Mouse (Mus musculus): Measurements from ENCODE around the gene Tcea2. TPM values are rescaled to one million over a fixed set of nuclear protein-coding genes. Genes with fewer than 3 reads are reported as not detected.
A peak's percentile ranks its signal among the peaks of the same experiment; 100 is the strongest.

Gene Tcea2
- polyA plus RNA-seq, 1 experiment from 2014 or later, result 26.6 TPM

DNA sequence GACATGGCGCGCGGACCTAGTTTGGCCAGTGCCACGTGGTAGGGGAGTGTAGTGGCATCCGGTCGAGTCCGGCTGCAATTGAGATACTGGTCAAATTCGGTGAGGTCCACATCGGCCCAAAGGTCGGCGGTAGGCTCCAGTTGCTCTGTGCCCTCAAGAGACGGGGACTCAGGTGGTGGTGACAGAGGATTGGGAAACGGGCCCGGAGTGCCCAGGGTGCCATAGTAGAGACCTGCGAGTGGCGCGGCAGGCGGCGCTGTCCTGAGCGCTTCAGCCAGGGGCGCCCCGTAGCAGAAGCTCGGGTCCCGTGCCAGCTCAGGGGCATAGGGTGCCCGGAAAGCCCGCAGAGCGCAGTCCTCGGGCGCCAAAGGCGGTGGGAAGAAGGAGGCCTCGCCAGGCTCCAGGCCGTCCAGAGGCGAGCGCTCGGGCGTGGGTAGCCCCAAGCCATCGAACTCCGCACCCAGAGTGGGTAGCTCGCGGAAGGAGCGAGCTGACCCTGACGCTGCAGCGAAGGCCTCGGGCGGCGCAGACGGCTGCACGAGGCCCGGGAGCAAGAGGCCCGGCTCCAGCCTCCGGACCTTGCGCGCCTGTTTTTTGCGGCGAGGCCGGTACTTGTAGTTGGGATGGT lies 9.7 kb upstream of the Tcea2 start:
- Histone ChIP-seq H3K27me3 (ENCODE audit: control insufficient read depth, insufficient read depth, low read length) (peaks cover 48% of the 10 kb centered on the region), H3K4me1 (ENCODE audit: control insufficient read depth, insufficient read depth, low read length) (peaks cover 11% of the 10 kb centered on the region; the same call in 1 of the 2 replicates), H3K27ac (ENCODE audit: low read depth, low read length) (no peak overlapping the region), H3K4me2 (ENCODE audit: low read depth) (peak overlapping the region; percentile 45), H3K9me3 (ENCODE audit: control insufficient read depth, low read length) (no peaks in the 10 kb centered on the region), H3K9ac (ENCODE audit: low read length) (peak overlapping the region; percentile 29), H3K4me3 (ENCODE audit: low read depth, low read length) (peak overlapping the region; percentile 36), H3K36me3 (ENCODE audit: control insufficient read depth, insufficient read depth, low read length) (no peaks in the 10 kb centered on the region)
- no peak for ATAC-seq (ENCODE audit: insufficient read depth, low FRiP score, low TSS enrichment)
- 2% methylated on average over 56 of the region's 56 CpGs for WGBS
- DNase-seq (ENCODE audit: low spot score), result no peak

DNA sequence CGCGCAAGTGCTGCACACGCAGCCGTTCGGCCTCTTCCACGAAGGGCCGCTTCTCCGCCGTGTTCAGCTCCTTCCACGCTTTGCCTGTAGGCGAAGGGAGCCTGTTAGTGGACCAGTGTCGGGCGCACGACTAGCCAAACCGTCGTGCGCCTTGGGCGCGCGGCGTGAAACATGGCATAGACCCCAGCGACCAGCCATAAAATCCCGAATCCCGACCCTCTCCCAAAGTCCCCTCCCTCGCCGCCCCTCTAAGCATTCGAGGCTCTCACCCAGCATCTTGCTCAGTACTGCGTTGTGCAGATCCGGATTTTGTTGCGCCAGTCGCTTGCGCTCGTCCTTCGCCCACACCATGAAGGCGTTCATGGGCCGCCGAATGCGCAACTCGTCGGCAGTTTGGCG lies 9.2 kb upstream of the Tcea2 start:
- Histone ChIP-seq H3K9me3 (ENCODE audit: control insufficient read depth, low read length) (no peaks in the 10 kb centered on the region), H3K4me3 (ENCODE audit: low read depth, low read length) (peak overlapping the region; percentile 36), H3K27me3 (ENCODE audit: control insufficient read depth, insufficient read depth, low read length) (peaks cover 48% of the 10 kb centered on the region), H3K4me1 (ENCODE audit: control insufficient read depth, insufficient read depth, low read length) (peaks cover 14% of the 10 kb centered on the region; the same call in 1 of the 2 replicates), H3K27ac (ENCODE audit: low read depth, low read length) (no peak overlapping the region), H3K4me2 (ENCODE audit: low read depth) (peak overlapping the region; percentile 45), H3K36me3 (ENCODE audit: control insufficient read depth, insufficient read depth, low read length) (no peaks in the 10 kb centered on the region), H3K9ac (ENCODE audit: low read length) (no peak overlapping the region; the same call in 1 of the 2 replicates)
- DNase-seq (ENCODE audit: low spot score), result no peak
- no peak for ATAC-seq (ENCODE audit: insufficient read depth, low FRiP score, low TSS enrichment)
- WGBS, result 1% methylated on average over 41 of the region's 41 CpGs

DNA sequence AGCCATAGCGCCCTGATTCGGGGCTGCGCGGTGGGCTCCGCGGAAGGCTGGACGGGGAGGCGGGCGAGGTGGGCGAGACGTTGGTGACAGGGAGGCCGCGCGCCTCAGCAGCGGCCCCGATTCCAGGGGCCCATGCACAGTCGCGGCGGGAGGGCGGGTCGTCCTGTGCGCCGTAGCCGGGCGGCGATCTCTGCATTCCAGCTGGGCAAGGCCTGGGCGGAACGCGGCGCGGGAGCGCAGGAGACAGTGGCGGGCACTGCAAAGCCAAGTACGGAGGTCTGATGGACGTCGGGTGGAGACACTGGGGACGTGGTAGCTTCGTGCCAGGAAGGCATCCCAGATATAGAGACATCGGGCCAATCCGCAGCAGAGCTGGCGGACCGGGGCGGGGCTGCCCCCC lies 8.8 kb upstream of the Tcea2 start, which contains the start of gene Sox18:
Gene Sox18 (minus strand): TSS at position 315 of the 400 bp plus-strand sequence.
- peak within 1 kb of the TSS; percentile 45 for H3K4me2 ChIP-seq (ENCODE audit: low read depth)
- ATAC-seq (ENCODE audit: insufficient read depth, low FRiP score, low TSS enrichment), result no peak
- no peaks in the 10 kb centered on the region for H3K36me3 ChIP-seq (ENCODE audit: control insufficient read depth, insufficient read depth, low read length)
- H3K27me3 ChIP-seq (ENCODE audit: control insufficient read depth, insufficient read depth, low read length), result peaks cover 48% of the 10 kb centered on the region
- H3K27ac ChIP-seq (ENCODE audit: low read depth, low read length), result no peak within 1 kb of the TSS
- no peaks in the 10 kb centered on the region for H3K9me3 ChIP-seq (ENCODE audit: control insufficient read depth, low read length)
- H3K9ac ChIP-seq (ENCODE audit: low read length), result peak within 1 kb of the TSS; percentile 29
- H3K4me1 ChIP-seq (ENCODE audit: control insufficient read depth, insufficient read depth, low read length), result peaks cover 14% of the 10 kb centered on the region; the same call in 1 of the 2 replicates
- H3K4me3 ChIP-seq (ENCODE audit: low read depth, low read length), result peak within 1 kb of the TSS; percentile 36
- no peak for DNase-seq (ENCODE audit: low spot score)
- under 1% methylated on average over 43 of the region's 43 CpGs for WGBS

DNA sequence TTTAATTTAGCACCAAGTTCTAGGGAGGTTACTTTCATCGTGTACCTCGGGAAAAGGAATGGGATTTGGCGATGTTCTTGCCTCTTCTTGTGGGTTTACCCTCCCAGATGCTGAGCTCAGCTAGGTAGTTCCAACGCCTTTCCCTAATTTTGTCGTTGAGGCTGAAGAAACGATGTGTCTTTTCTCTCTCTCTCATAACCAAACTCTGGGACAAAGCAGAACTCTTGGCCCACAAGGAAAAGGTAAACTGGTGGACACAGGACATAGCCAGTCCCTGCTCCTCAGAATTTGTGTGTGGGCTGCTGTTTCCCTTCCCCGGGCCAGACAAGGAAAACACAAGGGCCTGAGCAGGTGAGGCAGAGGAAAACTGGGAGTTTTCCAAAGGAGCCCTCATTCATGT lies 8.1 kb upstream of the Tcea2 start:
- Histone ChIP-seq H3K36me3 (ENCODE audit: control insufficient read depth, insufficient read depth, low read length) (no peaks in the 10 kb centered on the region), H3K4me2 (ENCODE audit: low read depth) (no peak overlapping the region), H3K4me3 (ENCODE audit: low read depth, low read length) (no peak overlapping the region), H3K27ac (ENCODE audit: low read depth, low read length) (no peak overlapping the region), H3K9me3 (ENCODE audit: control insufficient read depth, low read length) (no peaks in the 10 kb centered on the region), H3K9ac (ENCODE audit: low read length) (no peak overlapping the region), H3K27me3 (ENCODE audit: control insufficient read depth, insufficient read depth, low read length) (peaks cover 48% of the 10 kb centered on the region), H3K4me1 (ENCODE audit: control insufficient read depth, insufficient read depth, low read length) (peaks cover 14% of the 10 kb centered on the region; the same call in 1 of the 2 replicates)
- 20% methylated on average over 7 of the region's 7 CpGs for WGBS
- ATAC-seq (ENCODE audit: insufficient read depth, low FRiP score, low TSS enrichment) (no peak), DNase-seq (ENCODE audit: low spot score) (no peak)

DNA sequence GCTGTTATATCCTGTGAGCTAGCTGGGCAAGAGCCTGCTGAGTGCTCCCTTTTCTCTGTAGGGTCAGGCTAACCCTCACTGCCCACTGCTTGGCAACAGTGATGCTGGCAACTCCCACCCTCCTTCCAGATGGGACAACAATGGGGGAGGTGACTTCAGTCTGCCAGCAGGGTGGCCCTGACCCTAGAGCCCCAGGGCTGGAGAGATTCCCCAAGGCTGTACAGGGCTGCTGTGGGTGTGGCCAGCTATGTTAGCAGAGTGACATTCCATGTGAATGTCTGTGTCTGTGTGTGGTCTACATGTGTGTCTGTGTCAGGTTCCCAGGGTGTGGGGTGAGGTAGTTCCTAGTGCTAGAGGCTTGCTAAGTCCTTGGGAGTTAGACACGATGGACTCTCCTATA lies 6.6 kb upstream of the Tcea2 start:
- H3K27ac ChIP-seq (ENCODE audit: low read depth, low read length), result no peak overlapping the region
- ATAC-seq (ENCODE audit: insufficient read depth, low FRiP score, low TSS enrichment) (no peak), DNase-seq (ENCODE audit: low spot score) (no peak)
- 47% methylated on average over 1 of the region's 1 CpGs for WGBS
- H3K4me2 ChIP-seq (ENCODE audit: low read depth), result no peak overlapping the region
- H3K4me3 ChIP-seq (ENCODE audit: low read depth, low read length), result no peak overlapping the region
- no peaks in the 10 kb centered on the region for H3K36me3 ChIP-seq (ENCODE audit: control insufficient read depth, insufficient read depth, low read length)
- H3K27me3 ChIP-seq (ENCODE audit: control insufficient read depth, insufficient read depth, low read length), result peaks cover 46% of the 10 kb centered on the region
- H3K9me3 ChIP-seq (ENCODE audit: control insufficient read depth, low read length), result no peaks in the 10 kb centered on the region
- H3K4me1 ChIP-seq (ENCODE audit: control insufficient read depth, insufficient read depth, low read length), result peaks cover 14% of the 10 kb centered on the region; the same call in 1 of the 2 replicates
- no peak overlapping the region for H3K9ac ChIP-seq (ENCODE audit: low read length)

DNA sequence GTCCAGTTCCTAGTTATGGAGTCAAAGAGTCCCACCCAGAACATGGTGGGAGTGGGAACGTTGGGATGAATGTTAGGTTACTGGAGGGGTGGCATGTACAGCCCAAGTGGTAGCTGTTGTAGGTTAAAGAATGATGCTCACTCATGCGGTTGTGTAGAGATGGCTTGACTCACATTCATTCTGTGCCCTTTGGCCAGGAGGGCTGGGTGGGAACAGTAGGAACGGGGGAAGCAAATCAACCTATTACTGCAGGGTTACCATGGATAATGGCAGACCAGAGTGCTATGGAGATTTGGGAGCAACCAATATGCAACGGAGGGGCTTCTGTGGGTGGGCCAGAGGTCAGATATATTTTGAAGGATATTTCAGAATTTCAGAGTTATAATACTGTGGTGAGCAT lies 5.2 kb upstream of the Tcea2 start:
- H3K4me1 ChIP-seq (ENCODE audit: control insufficient read depth, insufficient read depth, low read length), result peaks cover 14% of the 10 kb centered on the region; the same call in 1 of the 2 replicates
- no peaks in the 10 kb centered on the region for H3K36me3 ChIP-seq (ENCODE audit: control insufficient read depth, insufficient read depth, low read length)
- ATAC-seq (ENCODE audit: insufficient read depth, low FRiP score, low TSS enrichment) (no peak), DNase-seq (ENCODE audit: low spot score) (no peak)
- H3K27me3 ChIP-seq (ENCODE audit: control insufficient read depth, insufficient read depth, low read length), result peaks cover 32% of the 10 kb centered on the region
- no peak overlapping the region for H3K27ac ChIP-seq (ENCODE audit: low read depth, low read length)
- 86% methylated on average over 4 of the region's 4 CpGs for WGBS
- H3K9ac ChIP-seq (ENCODE audit: low read length), result no peak overlapping the region
- no peak overlapping the region for H3K4me3 ChIP-seq (ENCODE audit: low read depth, low read length)
- no peaks in the 10 kb centered on the region for H3K9me3 ChIP-seq (ENCODE audit: control insufficient read depth, low read length)
- no peak overlapping the region for H3K4me2 ChIP-seq (ENCODE audit: low read depth)

DNA sequence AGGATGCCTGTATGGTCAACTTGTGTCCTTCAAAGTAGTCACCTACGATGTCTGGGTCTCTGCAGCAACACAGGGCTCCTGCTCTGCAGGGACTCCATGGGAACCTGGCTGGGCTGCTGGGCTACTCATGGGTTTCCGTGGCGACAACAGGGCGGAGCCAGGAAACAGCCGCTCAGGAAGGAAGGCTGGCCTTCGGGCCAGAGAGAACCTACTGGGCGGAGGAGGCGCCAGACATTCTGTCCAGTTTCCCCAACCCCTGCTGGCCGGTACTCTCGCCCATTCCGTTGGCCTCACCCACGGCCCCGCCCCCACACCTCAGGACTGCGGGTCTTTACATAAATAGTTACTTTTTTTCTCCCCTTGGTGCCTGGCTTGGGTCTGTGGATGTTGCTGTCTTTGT lies 4.7 kb upstream of the Tcea2 start:
- Histone ChIP-seq H3K27me3 (ENCODE audit: control insufficient read depth, insufficient read depth, low read length) (peaks cover 26% of the 10 kb centered on the region), H3K36me3 (ENCODE audit: control insufficient read depth, insufficient read depth, low read length) (no peaks in the 10 kb centered on the region), H3K9ac (ENCODE audit: low read length) (peak overlapping the region; percentile 37), H3K4me1 (ENCODE audit: control insufficient read depth, insufficient read depth, low read length) (peaks cover 12% of the 10 kb centered on the region; the same call in 1 of the 2 replicates), H3K4me2 (ENCODE audit: low read depth) (peak overlapping the region; percentile 34), H3K4me3 (ENCODE audit: low read depth, low read length) (no peak overlapping the region), H3K9me3 (ENCODE audit: control insufficient read depth, low read length) (no peaks in the 10 kb centered on the region), H3K27ac (ENCODE audit: low read depth, low read length) (no peak overlapping the region)
- WGBS, result 2% methylated on average over 14 of the region's 14 CpGs
- ATAC-seq (ENCODE audit: insufficient read depth, low FRiP score, low TSS enrichment), result peak; percentile 31; the same call in 1 of the 2 replicates
- peak; percentile 59 for DNase-seq (ENCODE audit: low spot score)

DNA sequence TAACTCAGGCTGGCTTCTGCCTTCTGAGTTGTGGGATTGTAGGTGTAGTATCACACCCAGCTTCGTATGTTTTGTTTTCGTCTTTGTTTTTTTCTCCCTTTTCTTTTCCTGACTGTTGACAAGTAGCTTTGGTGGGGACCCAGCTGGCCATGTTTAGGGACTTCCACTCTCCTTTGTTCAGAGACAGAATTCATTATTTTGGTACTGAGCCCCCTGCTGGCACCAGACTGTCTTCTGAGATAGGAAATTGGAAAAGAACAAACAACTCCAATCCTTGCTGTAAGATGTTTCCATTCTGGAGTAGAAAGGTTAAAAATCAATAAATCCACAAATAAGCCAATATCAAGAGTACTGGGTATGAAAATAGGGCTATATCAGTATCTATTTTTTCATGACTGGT lies 3.7 kb upstream of the Tcea2 start:
- DNase-seq (ENCODE audit: low spot score), result no peak
- no peak for ATAC-seq (ENCODE audit: insufficient read depth, low FRiP score, low TSS enrichment)
- Histone ChIP-seq H3K36me3 (ENCODE audit: control insufficient read depth, insufficient read depth, low read length) (no peaks in the 10 kb centered on the region), H3K9ac (ENCODE audit: low read length) (no peak overlapping the region), H3K4me3 (ENCODE audit: low read depth, low read length) (no peak overlapping the region), H3K27ac (ENCODE audit: low read depth, low read length) (no peak overlapping the region), H3K4me2 (ENCODE audit: low read depth) (no peak overlapping the region), H3K27me3 (ENCODE audit: control insufficient read depth, insufficient read depth, low read length) (peaks cover 17% of the 10 kb centered on the region), H3K9me3 (ENCODE audit: control insufficient read depth, low read length) (no peaks in the 10 kb centered on the region), H3K4me1 (ENCODE audit: control insufficient read depth, insufficient read depth, low read length) (peaks cover 12% of the 10 kb centered on the region; the same call in 1 of the 2 replicates)
- 56% methylated on average over 2 of the region's 2 CpGs for WGBS

DNA sequence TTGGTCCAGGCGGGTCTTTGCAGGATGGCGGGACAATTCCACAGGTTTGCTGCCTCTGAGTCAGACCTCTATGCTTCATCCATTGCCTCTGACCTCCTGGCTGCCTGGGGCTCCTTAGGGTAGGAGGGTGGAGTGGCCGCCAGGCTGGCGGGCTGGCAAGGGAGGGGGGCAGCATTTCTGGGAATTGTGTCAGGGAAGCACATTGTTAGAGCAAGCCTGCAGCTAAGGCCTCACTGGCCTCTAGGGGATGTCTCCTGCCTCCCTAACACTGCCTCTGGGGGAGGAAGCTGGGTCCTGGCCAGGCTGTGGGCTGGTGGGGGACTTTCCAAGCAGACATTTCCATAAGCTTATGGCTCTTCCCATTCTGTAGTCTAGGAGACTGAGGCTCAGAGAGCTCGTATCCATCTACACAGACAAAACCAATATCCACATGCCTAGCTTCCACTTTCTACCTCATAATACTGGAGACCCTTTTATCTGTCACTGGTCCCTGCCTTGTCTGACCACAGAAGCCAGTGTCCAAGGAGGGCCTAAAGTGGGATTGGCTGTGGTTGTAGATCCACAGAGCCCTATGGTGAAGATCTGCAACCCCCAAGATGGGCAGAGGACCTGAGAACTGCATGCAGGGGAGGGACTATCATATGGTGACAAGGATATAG lies 2.9 kb upstream of the Tcea2 start:
- H3K4me1 ChIP-seq (ENCODE audit: control insufficient read depth, insufficient read depth, low read length), result peaks cover 12% of the 10 kb centered on the region; the same call in 1 of the 2 replicates
- H3K27ac ChIP-seq (ENCODE audit: low read depth, low read length), result no peak overlapping the region
- H3K9ac ChIP-seq (ENCODE audit: low read length), result no peak overlapping the region

More for the DNA sequence above, 2.9 kb upstream of the Tcea2 start:
- no peaks in the 10 kb centered on the region for H3K36me3 ChIP-seq (ENCODE audit: control insufficient read depth, insufficient read depth, low read length)
- peaks cover 9% of the 10 kb centered on the region for H3K27me3 ChIP-seq (ENCODE audit: control insufficient read depth, insufficient read depth, low read length)
- DNase-seq (ENCODE audit: low spot score) (no peak), ATAC-seq (ENCODE audit: insufficient read depth, low FRiP score, low TSS enrichment) (no peak)
- H3K4me2 ChIP-seq (ENCODE audit: low read depth), result no peak overlapping the region
- no peak overlapping the region for H3K4me3 ChIP-seq (ENCODE audit: low read depth, low read length)
- WGBS, result 61% methylated on average over 5 of the region's 5 CpGs
- no peaks in the 10 kb centered on the region for H3K9me3 ChIP-seq (ENCODE audit: control insufficient read depth, low read length)
